Mouse (Mus musculus) heart, embryonic 12.5 days (tissue): ENCODE results near the gene Lmo7. TPM values are rescaled to one million over a fixed set of nuclear protein-coding genes. Genes with fewer than 3 reads are reported as not detected.

ENCODE experiments used
- ATAC-seq: fragments of 200-750 bp; cut with Nextera tagmentation; 2 replicates; pipeline ENCODE4 v1.8.0; 2017; ENCODE audit warnings: moderate TSS enrichment, moderate library complexity; ENCODE audit not compliant: insufficient number of reproducible peaks, low FRiP score
- H3K27ac ChIP-seq: fragments of 300-500 bp; sonication (generic); 2 replicates; pipeline ENCODE4 v1.5.1; 2016; ENCODE audit warnings: mild to moderate bottlenecking, moderate library complexity; ENCODE audit not compliant: poor library complexity, severe bottlenecking
- H3K27me3 ChIP-seq: fragments of 300-500 bp; sonication (generic); replicated peaks from 2 replicates; pipeline ENCODE4 v1.6.1; 2016; ENCODE audit warnings: mild to moderate bottlenecking, moderate library complexity
- H3K36me3 ChIP-seq: fragments of 300-500 bp; sonication (generic); 2 replicates; pipeline ENCODE4 v1.6.1; 2016; ENCODE audit warnings: mild to moderate bottlenecking, moderate library complexity
- H3K4me1 ChIP-seq: fragments of 300-500 bp; sonication (generic); replicated peaks from 2 replicates; pipeline ENCODE4 v1.6.1; 2016; ENCODE audit warnings: mild to moderate bottlenecking
- H3K4me2 ChIP-seq: fragments of 300-500 bp; sonication (generic); 2 replicates; pipeline ENCODE4 v1.6.1; 2016; ENCODE audit warnings: mild to moderate bottlenecking, moderate library complexity
- H3K4me3 ChIP-seq: fragments of 300-500 bp; sonication (generic); 2 replicates; pipeline ENCODE4 v1.5.1; 2016; ENCODE audit warnings: mild to moderate bottlenecking
- H3K9ac ChIP-seq: fragments of 300-500 bp; sonication (generic); 2 replicates; pipeline ENCODE4 v1.6.1; 2016; ENCODE audit warnings: mild to moderate bottlenecking, moderate library complexity
- H3K9me3 ChIP-seq: fragments of 300-500 bp; sonication (generic); replicated peaks from 2 replicates; pipeline ENCODE4 v1.6.1; 2016; ENCODE audit warnings: mild to moderate bottlenecking, moderate library complexity
- whole genome bisulfite sequencing: fragments of 180-500 bp; shearing (Covaris S2); methylation state at CpG from one replicate; pipeline ENCODE4 v1.1.7; 2016; 5-methylcytosine and 5-hydroxymethylcytosine counted together
- polyA plus RNA-seq: library from polyadenylated mRNA; unstranded; fragments of >200 nt; fragmentation: Nextera tagmentation; extraction: Ambion mirVana; gene quantifications from 2 replicates; pipeline ENCODE4 v1.2.1, GENCODE M21; 2016

Lmo7 gene
- polyA plus RNA-seq, 1 experiment from 2014 or later = 186 TPM

DNA sequence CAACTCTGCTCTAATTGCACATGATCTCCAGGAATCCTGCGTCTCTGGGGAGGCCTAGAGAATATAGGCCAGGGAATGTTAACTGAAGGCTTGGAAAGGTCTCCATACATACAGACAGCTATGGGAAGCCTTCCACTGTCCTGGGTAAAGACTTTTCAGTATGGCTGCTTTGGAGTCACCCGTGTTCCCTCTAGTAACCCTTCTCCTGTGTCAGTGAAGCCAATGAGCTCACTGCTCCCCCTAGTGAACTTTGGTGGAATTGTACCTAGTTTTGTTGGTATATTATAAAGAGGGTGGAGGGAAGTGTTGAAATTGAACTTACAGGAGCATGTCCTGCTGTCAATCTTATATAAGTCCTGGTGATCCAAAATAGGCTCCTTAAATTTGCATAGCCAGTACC lies 219.4 kb downstream of the Lmo7 start:
- ATAC-seq = no peak
- 49% methylated on average over 2 of the region's 2 CpGs for WGBS
- H3K27me3 ChIP-seq = no peaks in the 10 kb centered on the region
- H3K9me3 ChIP-seq = no peaks in the 10 kb centered on the region
- no peak overlapping the region for H3K27ac ChIP-seq
- H3K4me2 ChIP-seq = no peak overlapping the region
- H3K9ac ChIP-seq = no peak overlapping the region
- no peak overlapping the region for H3K4me3 ChIP-seq
- no peaks in the 10 kb centered on the region for H3K36me3 ChIP-seq
- H3K4me1 ChIP-seq = no peaks in the 10 kb centered on the region

- 79% methylated on average over 6 of the region's 6 CpGs for WGBS
- Histone ChIP-seq H3K27ac (no peak overlapping the region), H3K4me2 (no peak overlapping the region), H3K4me1 (no peaks in the 10 kb centered on the region), H3K9ac (no peak overlapping the region), H3K27me3 (no peaks in the 10 kb centered on the region), H3K36me3 (no peaks in the 10 kb centered on the region), H3K9me3 (no peaks in the 10 kb centered on the region), H3K4me3 (no peak overlapping the region)
- no peak for ATAC-seq
These were observed 221.3 kb downstream of the Lmo7 start for GRCm38 (mm10) chr14:101951107-101951506.

DNA sequence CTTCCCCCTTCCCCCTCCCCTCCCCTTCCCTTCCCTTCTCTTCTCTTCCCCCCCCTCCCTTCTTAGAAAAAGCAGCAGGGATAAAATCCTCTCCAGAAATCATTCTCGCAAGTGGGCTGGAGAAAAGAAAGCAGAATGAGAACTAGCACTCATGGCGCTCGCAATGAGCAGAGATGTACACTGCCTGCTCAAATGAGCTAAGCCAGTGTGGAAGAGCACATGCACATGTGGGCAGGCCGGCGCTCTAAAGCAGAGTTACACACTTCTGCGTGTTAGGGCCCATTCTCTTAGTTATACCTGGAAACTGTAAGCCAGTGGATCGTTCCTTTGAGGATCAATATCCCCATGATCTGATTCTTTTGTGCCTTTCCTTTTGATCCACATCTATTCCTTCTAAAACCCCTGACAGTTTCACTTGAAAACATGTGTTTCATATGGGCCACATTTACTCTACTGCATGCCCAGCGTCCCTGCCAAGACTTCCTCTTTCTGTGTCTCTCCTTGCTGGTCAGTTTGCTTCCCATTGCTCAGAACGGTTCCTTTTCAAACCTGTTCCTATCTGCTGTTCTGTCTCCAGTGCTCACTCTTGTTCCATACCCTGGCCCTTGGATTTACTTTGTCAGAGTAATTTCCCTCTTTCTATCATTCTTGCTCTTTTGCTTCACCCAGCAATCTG lies 224.2 kb downstream of the Lmo7 start:
- Histone ChIP-seq H3K4me1 (no peaks in the 10 kb centered on the region), H3K9ac (no peak overlapping the region), H3K27ac (no peak overlapping the region), H3K4me3 (no peak overlapping the region), H3K4me2 (no peak overlapping the region), H3K9me3 (no peaks in the 10 kb centered on the region), H3K36me3 (no peaks in the 10 kb centered on the region), H3K27me3 (no peaks in the 10 kb centered on the region)
- WGBS = 79% methylated on average over 9 of the region's 9 CpGs
- no peak for ATAC-seq

- H3K9ac ChIP-seq = no peak overlapping the region
- H3K4me3 ChIP-seq = no peak overlapping the region
- no peak overlapping the region for H3K4me2 ChIP-seq
- H3K9me3 ChIP-seq = no peaks in the 10 kb centered on the region
- 76% methylated on average over 6 of the region's 6 CpGs for WGBS
- no peaks in the 10 kb centered on the region for H3K4me1 ChIP-seq
- no peak overlapping the region for H3K27ac ChIP-seq
- no peak for ATAC-seq
- H3K27me3 ChIP-seq = no peaks in the 10 kb centered on the region
- no peaks in the 10 kb centered on the region for H3K36me3 ChIP-seq
These were observed 234.6 kb downstream of the Lmo7 start for GRCm38 (mm10) chr14:101964381-101964780.

DNA sequence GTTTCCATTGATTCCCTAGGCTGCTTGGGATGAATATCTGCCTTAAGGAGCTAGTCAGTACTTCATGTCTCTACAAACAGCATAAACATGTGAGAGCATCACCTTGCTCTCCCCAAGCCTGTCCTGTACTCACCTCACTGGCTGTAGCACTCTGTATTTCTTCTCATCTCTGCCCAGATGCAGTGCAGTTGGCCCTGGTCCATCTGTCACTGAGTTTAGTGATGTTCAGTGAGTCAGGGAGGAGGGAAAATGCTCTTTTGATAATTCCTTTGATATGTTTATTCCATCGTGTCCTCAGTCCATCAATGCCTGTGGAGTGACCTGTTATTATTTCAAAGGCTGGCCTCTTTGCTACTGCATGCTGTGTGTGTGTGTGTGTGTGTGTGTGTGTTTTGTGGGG lies 235.2 kb downstream of the Lmo7 start:
- no peaks in the 10 kb centered on the region for H3K36me3 ChIP-seq

GRCm38 (mm10) chr14:101972764-101973163 lies 243.0 kb downstream of the Lmo7 start:
- no peak overlapping the region for H3K9ac ChIP-seq
- no peaks in the 10 kb centered on the region for H3K36me3 ChIP-seq
- ATAC-seq = no peak
- 87% methylated on average over 1 of the region's 1 CpGs for WGBS
- no peaks in the 10 kb centered on the region for H3K4me1 ChIP-seq
- H3K4me3 ChIP-seq = no peak overlapping the region
- H3K27ac ChIP-seq = no peak overlapping the region
- no peaks in the 10 kb centered on the region for H3K27me3 ChIP-seq
- no peak overlapping the region for H3K4me2 ChIP-seq
- no peaks in the 10 kb centered on the region for H3K9me3 ChIP-seq

More for the DNA sequence above, 235.2 kb downstream of the Lmo7 start:
- Histone ChIP-seq H3K9me3 (no peaks in the 10 kb centered on the region), H3K9ac (no peak overlapping the region), H3K4me3 (no peak overlapping the region), H3K4me2 (no peak overlapping the region), H3K4me1 (no peaks in the 10 kb centered on the region), H3K27me3 (no peaks in the 10 kb centered on the region), H3K27ac (no peak overlapping the region)
- no peak for ATAC-seq
- WGBS = 60% methylated on average over 1 of the region's 1 CpGs

GRCm38 (mm10) chr14:101973171-101973570 lies 243.4 kb downstream of the Lmo7 start:
- Histone ChIP-seq H3K27me3 (no peaks in the 10 kb centered on the region), H3K9ac (no peak overlapping the region), H3K4me3 (no peak overlapping the region), H3K9me3 (no peaks in the 10 kb centered on the region), H3K27ac (no peak overlapping the region), H3K4me2 (no peak overlapping the region), H3K4me1 (no peaks in the 10 kb centered on the region), H3K36me3 (no peaks in the 10 kb centered on the region)
- WGBS = 70% methylated on average over 6 of the region's 6 CpGs
- ATAC-seq = no peak

GRCm38 (mm10) chr14:101976021-101976685 lies 246.4 kb downstream of the Lmo7 start:
- no peak for ATAC-seq
- no peaks in the 10 kb centered on the region for H3K4me1 ChIP-seq
- H3K36me3 ChIP-seq = no peaks in the 10 kb centered on the region
- H3K4me2 ChIP-seq = no peak overlapping the region
- H3K27me3 ChIP-seq = no peaks in the 10 kb centered on the region
- H3K9ac ChIP-seq = no peak overlapping the region
- H3K4me3 ChIP-seq = no peak overlapping the region
- no peaks in the 10 kb centered on the region for H3K9me3 ChIP-seq
- H3K27ac ChIP-seq = no peak overlapping the region
- WGBS = 82% methylated on average over 11 of the region's 11 CpGs

Other genes with a start within 250 kb of the Lmo7 start
- gene Tbc1d4, start 120.8 kb upstream of the Lmo7 start, polyA plus RNA-seq = 28.8 and 29.3 TPM in 2 replicates
- gene Commd6, start 89.3 kb upstream of the Lmo7 start, polyA plus RNA-seq = 78.8 and 79.2 TPM in 2 replicates
- gene Uchl3, start 76.0 kb upstream of the Lmo7 start, polyA plus RNA-seq = 104 and 107 TPM in 2 replicates
- 3.8 and 3.9 TPM in 2 replicates for gene Gm9922, start 143 bp upstream of the Lmo7 start, polyA plus RNA-seq